Mouse (Mus musculus): ENCODE results near the gene Mfsd4b3. TPM values are rescaled to one million over a fixed set of nuclear protein-coding genes. Genes with fewer than 3 reads are reported as not detected.
"Not testable (repeated sequence)": the region's sequence is repeated elsewhere in the genome, so short reads cannot be mapped to it uniquely, and the experiment has no call there.

Mfsd4b3 gene
- 0.13 and 0.34 TPM in 2 replicates for polyA plus RNA-seq (2014; fragmentation: Nextera tagmentation; extraction: Ambion mirVana)

- H3K36me3 ChIP-seq (ENCODE audit: insufficient read depth) = no peaks in the 10 kb centered on the region
- TF ChIP-seq CTCF (IDR thresholded peaks at IDR 0.05; ENCODE audit: low read depth) = peak; percentile 92
- DNase-seq (peak; percentile 98), ATAC-seq (ENCODE audit: insufficient read depth) (peak; percentile 99)
- no peaks in the 10 kb centered on the region for H3K27me3 ChIP-seq (ENCODE audit: insufficient read depth, low read length)
- H3K4me2 ChIP-seq = peak within 1 kb of the TSS; percentile 94
- H3K4me1 ChIP-seq (ENCODE audit: insufficient read depth) = no peaks in the 10 kb centered on the region
- WGBS = 2% methylated on average over 38 of the region's 38 CpGs
- H3K4me3 ChIP-seq (ENCODE audit: low read depth, low read length) = peak within 1 kb of the TSS; percentile 52
- H3K9me3 ChIP-seq (ENCODE audit: low read depth, low read length) = no peaks in the 10 kb centered on the region
- peak within 1 kb of the TSS; percentile 36; the same call in 1 of the 2 replicates for H3K27ac ChIP-seq (ENCODE audit: low read depth)
- H3K9ac ChIP-seq = peak within 1 kb of the TSS; percentile 54
Observed at GRCm38 (mm10) chr10:39959761-39960440, at the start of gene Mfsd4b3. Gene Mfsd4b3, minus strand, starts transcription at chr10:39960153.

GRCm38 (mm10) chr10:40009591-40009990 lies 49.6 kb upstream of the Mfsd4b3 start:
- H3K4me2 ChIP-seq = no peak overlapping the region
- WGBS = 76% methylated on average over 11 of the region's 11 CpGs
- H3K9me3 ChIP-seq (ENCODE audit: low read depth, low read length) = no peaks in the 10 kb centered on the region
- ATAC-seq (ENCODE audit: insufficient read depth) (no peak), DNase-seq (no peak)
- TF ChIP-seq CTCF (IDR thresholded peaks at IDR 0.05; ENCODE audit: low read depth) = no peak
- no peak overlapping the region for H3K27ac ChIP-seq (ENCODE audit: low read depth)
- no peaks in the 10 kb centered on the region for H3K4me1 ChIP-seq (ENCODE audit: insufficient read depth)
- H3K9ac ChIP-seq = no peak overlapping the region
- H3K27me3 ChIP-seq (ENCODE audit: insufficient read depth, low read length) = no peaks in the 10 kb centered on the region
- H3K36me3 ChIP-seq (ENCODE audit: insufficient read depth) = no peaks in the 10 kb centered on the region
- no peak overlapping the region for H3K4me3 ChIP-seq (ENCODE audit: low read depth, low read length)

GRCm38 (mm10) chr10:40008847-40009246 lies 48.9 kb upstream of the Mfsd4b3 start:
- DNase-seq; H3K4me2 ChIP-seq; H3K4me1 ChIP-seq (ENCODE audit: insufficient read depth); H3K4me3 ChIP-seq (ENCODE audit: low read depth, low read length); H3K27ac ChIP-seq (ENCODE audit: low read depth); H3K36me3 ChIP-seq (ENCODE audit: insufficient read depth); H3K9ac ChIP-seq; ATAC-seq (ENCODE audit: insufficient read depth); H3K9me3 ChIP-seq (ENCODE audit: low read depth, low read length); H3K27me3 ChIP-seq (ENCODE audit: insufficient read depth, low read length): not testable (repeated sequence)
- 73% methylated on average over 4 of the region's 4 CpGs for WGBS

GRCm38 (mm10) chr10:40007953-40008352 lies 48.0 kb upstream of the Mfsd4b3 start:
- Histone ChIP-seq H3K27me3 (ENCODE audit: insufficient read depth, low read length) (no peaks in the 10 kb centered on the region), H3K27ac (ENCODE audit: low read depth) (no peak overlapping the region), H3K36me3 (ENCODE audit: insufficient read depth) (no peaks in the 10 kb centered on the region), H3K4me3 (ENCODE audit: low read depth, low read length) (no peak overlapping the region), H3K9me3 (ENCODE audit: low read depth, low read length) (no peaks in the 10 kb centered on the region), H3K4me2 (no peak overlapping the region), H3K4me1 (ENCODE audit: insufficient read depth) (no peaks in the 10 kb centered on the region), H3K9ac (no peak overlapping the region)
- no peak for TF ChIP-seq CTCF (IDR thresholded peaks at IDR 0.05; ENCODE audit: low read depth)
- DNase-seq (no peak), ATAC-seq (ENCODE audit: insufficient read depth) (no peak)
- WGBS = 88% methylated on average over 4 of the region's 4 CpGs

GRCm38 (mm10) chr10:40006963-40007362 lies 47.0 kb upstream of the Mfsd4b3 start:
- ATAC-seq (ENCODE audit: insufficient read depth) = no peak
- H3K4me1 ChIP-seq (ENCODE audit: insufficient read depth) = no peaks in the 10 kb centered on the region
- no peaks in the 10 kb centered on the region for H3K27me3 ChIP-seq (ENCODE audit: insufficient read depth, low read length)
- no peak overlapping the region for H3K27ac ChIP-seq (ENCODE audit: low read depth)
- no peaks in the 10 kb centered on the region for H3K36me3 ChIP-seq (ENCODE audit: insufficient read depth)
- H3K4me2 ChIP-seq = no peak overlapping the region
- TF ChIP-seq CTCF (IDR thresholded peaks at IDR 0.05; ENCODE audit: low read depth) = no peak
- no peak for DNase-seq
- no peaks in the 10 kb centered on the region for H3K9me3 ChIP-seq (ENCODE audit: low read depth, low read length)
- 71% methylated on average over 10 of the region's 10 CpGs for WGBS
- no peak overlapping the region for H3K4me3 ChIP-seq (ENCODE audit: low read depth, low read length)
- no peak overlapping the region for H3K9ac ChIP-seq

GRCm38 (mm10) chr10:40000746-40001145 lies 40.8 kb upstream of the Mfsd4b3 start:
- ATAC-seq (ENCODE audit: insufficient read depth) = no peak
- H3K36me3 ChIP-seq (ENCODE audit: insufficient read depth) = no peaks in the 10 kb centered on the region
- H3K27ac ChIP-seq (ENCODE audit: low read depth) = no peak overlapping the region
- H3K27me3 ChIP-seq (ENCODE audit: insufficient read depth, low read length) = no peaks in the 10 kb centered on the region
- no peak overlapping the region for H3K9ac ChIP-seq
- H3K4me2 ChIP-seq = no peak overlapping the region
- no peaks in the 10 kb centered on the region for H3K9me3 ChIP-seq (ENCODE audit: low read depth, low read length)
- no peak for TF ChIP-seq CTCF (IDR thresholded peaks at IDR 0.05; ENCODE audit: low read depth)
- no peak for DNase-seq
- no peaks in the 10 kb centered on the region for H3K4me1 ChIP-seq (ENCODE audit: insufficient read depth)
- H3K4me3 ChIP-seq (ENCODE audit: low read depth, low read length) = no peak overlapping the region
- 93% methylated on average over 2 of the region's 2 CpGs for WGBS

- Histone ChIP-seq H3K4me1 (ENCODE audit: insufficient read depth) (no peaks in the 10 kb centered on the region), H3K27ac (ENCODE audit: low read depth) (no peak overlapping the region)
- WGBS = 34% methylated on average over 4 of the region's 4 CpGs
Observed at GRCm38 (mm10) chr10:39991155-39991554, 31.2 kb upstream of the Mfsd4b3 start.

More at GRCm38 (mm10) chr10:39991155-39991554, 31.2 kb upstream of the Mfsd4b3 start:
- Histone ChIP-seq H3K4me2 (no peak overlapping the region), H3K27me3 (ENCODE audit: insufficient read depth, low read length) (no peaks in the 10 kb centered on the region), H3K9me3 (ENCODE audit: low read depth, low read length) (no peaks in the 10 kb centered on the region), H3K4me3 (ENCODE audit: low read depth, low read length) (no peak overlapping the region), H3K36me3 (ENCODE audit: insufficient read depth) (no peaks in the 10 kb centered on the region), H3K9ac (no peak overlapping the region)
- no peak for TF ChIP-seq CTCF (IDR thresholded peaks at IDR 0.05; ENCODE audit: low read depth)
- ATAC-seq (ENCODE audit: insufficient read depth) (no peak), DNase-seq (no peak)
